Mouse (Mus musculus) gastrocnemius, postnatal 4 days (tissue): ENCODE data around the gene Grcc10. TPM values are rescaled to one million over a fixed set of nuclear protein-coding genes. Genes with fewer than 3 reads are reported as not detected.
A peak's percentile ranks its signal among the peaks of the same experiment; 100 is the strongest.

Experiments used
- DNase-seq, 2 experiments: peaks; one replicate each; pipeline ENCODE4 v3.0.0; 2021 to 2022; ENCODE audit warnings: low spot score in 2 of 2, mixed read lengths in 2 of 2
- microRNA-seq: library from miRNA; unstranded; fragments of <30 nt; microRNA quantifications from one replicate; pipeline ENCODE4 v1.2.0, GENCODE M21; 2021
- total RNA-seq, 2 experiments: library from RNA; stranded (reverse); gene quantifications; 2 replicates each; pipeline ENCODE4 v1.2.3; 2021

The Grcc10 gene
- total RNA-seq, 2 experiments from 2014 or later, result 177 to 209 TPM

GRCm38 (mm10) chr6:124704417-124704816 lies 36.8 kb downstream of the Grcc10 start:
- no peak for DNase-seq

GRCm38 (mm10) chr6:124703789-124704188 lies 37.4 kb downstream of the Grcc10 start:
- DNase-seq, result peak in 1 of 2 experiments; percentile 15

GRCm38 (mm10) chr6:124702784-124703103 lies 38.4 kb downstream of the Grcc10 start:
- DNase-seq, result peak; percentile 32 to 51

GRCm38 (mm10) chr6:124702102-124702783 lies 38.9 kb downstream of the Grcc10 start:
- no peak for DNase-seq

- no peak for DNase-seq
Observed at GRCm38 (mm10) chr6:124701338-124701737, 39.8 kb downstream of the Grcc10 start.

GRCm38 (mm10) chr6:124699962-124700610 lies 41.1 kb downstream of the Grcc10 start:
- DNase-seq, result peak in 1 of 2 experiments; percentile 64

GRCm38 (mm10) chr6:124699366-124699765 lies 41.8 kb downstream of the Grcc10 start:
- DNase-seq, result no peak

GRCm38 (mm10) chr6:124698751-124699150 lies 42.4 kb downstream of the Grcc10 start:
- DNase-seq, result no peak

GRCm38 (mm10) chr6:124696441-124697150 lies 44.6 kb downstream of the Grcc10 start:
- no peak for DNase-seq

- no peak for DNase-seq
Observed at GRCm38 (mm10) chr6:124694166-124694955, 46.8 kb downstream of the Grcc10 start.

GRCm38 (mm10) chr6:124693243-124693981 lies 47.8 kb downstream of the Grcc10 start:
- no peak for DNase-seq

GRCm38 (mm10) chr6:124690517-124690916 lies 50.7 kb downstream of the Grcc10 start:
- DNase-seq, result no peak

Small RNA genes lying within 50 kb of the gene (microRNA-seq; reads per million reads assigned to microRNA genes)
- gene Mir141, result 1.5 reads per million
- 23.1 reads per million, percentile 35 among the genes with 10 or more reads in this experiment for gene Mir200c

Other genes with a start within 250 kb of the Grcc10 start
- 1 to 10 TPM; 1.3 to 1.6 TPM for gene C1rl, start 248.3 kb downstream of the Grcc10 start, total RNA-seq
- gene C1ra, start 229.0 kb downstream of the Grcc10 start, total RNA-seq, result 10 to 100 TPM; 11.8 to 14.8 TPM
- gene C1s1, start 199.0 kb downstream of the Grcc10 start, total RNA-seq, result 10 to 100 TPM; 41.1 to 44.1 TPM
- gene C1rb, start 171.1 kb downstream of the Grcc10 start, total RNA-seq, result 1 to 10 TPM; 1.3 to 1.7 TPM
- gene C1s2, start 105.3 kb downstream of the Grcc10 start, total RNA-seq, result under 1 TPM; 0.86 to 0.98 TPM
- 10 to 100 TPM; 37.9 to 43.1 TPM for gene Lpcat3, start 78.3 kb downstream of the Grcc10 start, total RNA-seq
- 10 to 100 TPM; 71.0 to 82.6 TPM for gene Emg1, start 29.2 kb downstream of the Grcc10 start, total RNA-seq
- gene Phb2, start 29.0 kb downstream of the Grcc10 start, total RNA-seq, result 100 to 1,000 TPM; 234 to 238 TPM
- gene Ptpn6, start 2.7 kb downstream of the Grcc10 start, total RNA-seq, result 1 to 10 TPM; 4.6 to 6.4 TPM
- under 1 TPM in 1 of 2 experiments, not detected in 1; 0.83 TPM for gene Gm45234, start 14.6 kb upstream of the Grcc10 start, total RNA-seq
- gene Atn1, start 15.2 kb upstream of the Grcc10 start, total RNA-seq, result 10 to 100 TPM; 52.9 to 66.5 TPM
- gene Eno2, start 28.3 kb upstream of the Grcc10 start, total RNA-seq, result 1 to 10 TPM; 6.0 to 6.5 TPM
- gene Lrrc23, start 38.4 kb upstream of the Grcc10 start, total RNA-seq, result not detected
- gene Spsb2, start 67.3 kb upstream of the Grcc10 start, total RNA-seq, result 10 to 100 TPM; 10.5 to 11.7 TPM
- gene Tpi1, start 72.9 kb upstream of the Grcc10 start, total RNA-seq, result 1,000 to 10,000 TPM; 2,059 to 2,144 TPM
- 10 to 100 TPM; 81.7 to 85.9 TPM for gene Usp5, start 88.1 kb upstream of the Grcc10 start, total RNA-seq
- 10 to 100 TPM; 27.9 to 28.2 TPM for gene Cdca3, start 88.2 kb upstream of the Grcc10 start, total RNA-seq
- 10 to 100 TPM; 13.6 to 14.3 TPM for gene Gnb3, start 98.9 kb upstream of the Grcc10 start, total RNA-seq
- gene P3h3, start 116.4 kb upstream of the Grcc10 start, total RNA-seq, result 10 to 100 TPM; 57.3 to 62.8 TPM
- 1 to 10 TPM; 1.2 to 1.3 TPM for gene Gpr162, start 122.6 kb upstream of the Grcc10 start, total RNA-seq
- gene Cd4, start 146.8 kb upstream of the Grcc10 start, total RNA-seq, result 1 to 10 TPM; 1.4 to 1.7 TPM
- 1 to 10 TPM; 1.1 to 1.2 TPM for gene Lag3, start 170.3 kb upstream of the Grcc10 start, total RNA-seq
- 100 to 1,000 TPM; 395 to 409 TPM for gene Ptms, start 178.7 kb upstream of the Grcc10 start, total RNA-seq
- gene Mlf2, start 190.0 kb upstream of the Grcc10 start, total RNA-seq, result 100 to 1,000 TPM; 236 to 238 TPM
- 10 to 100 TPM; 86.3 to 86.8 TPM for gene Cops7a, start 224.2 kb upstream of the Grcc10 start, total RNA-seq